Mouse (Mus musculus) G1E (cell line): ENCODE data around the gene Pld1.

ENCODE experiments used
- CTCF ChIP-seq: IDR thresholded peaks from 2 replicates; pipeline ENCODE4 v1.5.1; 2012; ENCODE audit warnings: low read depth, low read length, inconsistent platforms, mixed read lengths
- POLR2AphosphoS5 ChIP-seq: IDR thresholded peaks from 2 replicates; pipeline ENCODE4 v1.6.1; 2012; ENCODE audit warnings: low read depth, low read length, inconsistent platforms; ENCODE audit not compliant: insufficient replicate concordance

- TF ChIP-seq CTCF (no peak), POLR2AphosphoS5 (no peak)
Observed at GRCm38 (mm10) chr3:27929219-27929618, 9.3 kb upstream of the Pld1 start.
